Mouse (Mus musculus): ENCODE data around the gene Uchl1. TPM values are rescaled to one million over a fixed set of nuclear protein-coding genes. Genes with fewer than 3 reads are reported as not detected.
A peak's percentile ranks its signal among the peaks of the same experiment; 100 is the strongest.

Uchl1 gene
- total RNA-seq, 2 experiments from 2014 or later = 1,225 to 1,317 TPM

- peak in 1 of 2 experiments; percentile 63 for DNase-seq (ENCODE audit: extremely low spot score in 1 of 2, low spot score in 2 of 2)
- intact Hi-C loops (cut with DNase I) = loop anchor here (2.0 to 5.0 kb wide), 2 partner anchors 317 to 532 kb away; no protein-coding TSS in a partner anchor
Observed at GRCm38 (mm10) chr5:66699911-66700310, 24.0 kb downstream of the Uchl1 start.

GRCm38 (mm10) chr5:66701951-66702350, 26.1 kb downstream of the Uchl1 start:
- DNase-seq (ENCODE audit: extremely low spot score in 1 of 2, low spot score in 2 of 2) = no peak
- intact Hi-C loops (cut with DNase I) = no loop called here

GRCm38 (mm10) chr5:66703317-66704004, 27.6 kb downstream of the Uchl1 start:
- intact Hi-C loops (cut with DNase I) = no loop called here
- DNase-seq (ENCODE audit: extremely low spot score in 1 of 2, low spot score in 2 of 2) = no peak

DNA sequence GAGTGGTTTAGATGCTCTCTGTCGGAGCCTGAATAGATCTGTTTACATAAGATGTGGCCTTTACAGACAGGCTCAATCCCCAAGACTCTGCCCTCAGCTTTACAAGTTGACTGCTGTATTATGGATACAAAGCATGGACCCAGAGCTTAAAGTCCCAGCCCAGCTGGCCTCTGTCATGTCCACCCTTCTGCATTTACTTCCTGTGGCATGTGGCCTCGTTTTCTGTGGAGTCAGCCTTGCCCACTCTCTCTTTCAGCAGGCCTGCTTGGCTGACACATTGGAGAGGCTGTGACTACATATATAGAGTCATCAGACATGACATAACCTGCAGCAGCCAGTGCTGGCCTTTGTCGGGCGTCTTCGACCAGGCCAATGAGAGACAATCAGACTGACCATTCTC, 32.0 kb downstream of the Uchl1 start:
- no peak for DNase-seq (ENCODE audit: extremely low spot score in 1 of 2, low spot score in 2 of 2)
- intact Hi-C loops (cut with DNase I) = no loop called here

DNA sequence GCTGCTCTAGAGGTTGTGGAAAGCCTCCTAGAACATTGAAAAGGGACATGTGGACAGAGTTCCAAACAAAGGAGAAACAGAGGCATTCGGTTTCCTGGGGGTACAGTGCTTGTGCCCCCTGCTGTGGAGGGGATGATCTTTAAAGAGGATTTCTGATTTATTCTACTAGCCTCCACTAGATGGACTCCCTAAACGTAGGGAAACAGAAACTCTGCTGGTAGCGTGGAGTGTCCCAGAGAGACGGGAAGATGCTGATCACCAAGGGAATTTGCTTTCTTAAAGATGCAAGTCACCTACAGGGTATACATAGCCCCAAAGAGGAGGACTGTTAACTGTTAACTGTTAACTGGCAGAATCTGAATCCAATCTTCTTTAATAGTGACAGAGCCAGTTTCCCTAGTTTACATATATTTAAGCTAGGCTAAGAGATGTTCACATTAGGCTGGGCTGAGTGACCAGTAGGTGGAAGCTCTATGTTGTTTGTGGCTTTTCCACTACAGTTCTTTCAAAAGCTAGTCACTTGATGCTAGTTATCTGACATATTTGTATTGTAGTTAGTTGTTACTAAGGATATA, 34.6 kb downstream of the Uchl1 start:
- no peak for DNase-seq (ENCODE audit: extremely low spot score in 1 of 2, low spot score in 2 of 2)
- intact Hi-C loops (cut with DNase I) = loop anchor here (5.0 kb wide), 3 partner anchors 37 to 307 kb away; partner anchors contain the start of gene Limch1

DNA sequence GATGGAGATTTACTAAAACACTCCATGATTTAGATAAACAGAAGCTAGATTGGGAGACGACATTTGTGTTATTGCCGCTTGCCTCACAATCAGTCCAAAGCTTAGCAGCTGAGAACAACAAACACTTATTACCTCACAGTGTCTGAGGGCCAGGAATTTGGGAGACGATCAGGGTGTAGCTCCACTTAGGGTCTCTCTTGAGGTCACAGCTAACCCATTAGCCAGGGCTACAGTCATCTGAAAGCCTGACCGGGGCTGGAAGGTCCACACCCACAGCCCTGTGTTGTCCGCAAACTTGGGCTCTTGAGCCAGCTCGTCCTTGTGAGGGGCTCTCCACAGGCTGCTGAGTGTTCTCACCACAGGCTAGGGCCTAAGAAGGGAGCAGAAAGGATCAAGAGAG, 36.9 kb downstream of the Uchl1 start:
- intact Hi-C loops (cut with DNase I) = loop anchor here (5.0 kb wide), 3 partner anchors 34 to 304 kb away; partner anchors contain the start of gene Limch1
- no peak for DNase-seq (ENCODE audit: extremely low spot score in 1 of 2, low spot score in 2 of 2)

DNA sequence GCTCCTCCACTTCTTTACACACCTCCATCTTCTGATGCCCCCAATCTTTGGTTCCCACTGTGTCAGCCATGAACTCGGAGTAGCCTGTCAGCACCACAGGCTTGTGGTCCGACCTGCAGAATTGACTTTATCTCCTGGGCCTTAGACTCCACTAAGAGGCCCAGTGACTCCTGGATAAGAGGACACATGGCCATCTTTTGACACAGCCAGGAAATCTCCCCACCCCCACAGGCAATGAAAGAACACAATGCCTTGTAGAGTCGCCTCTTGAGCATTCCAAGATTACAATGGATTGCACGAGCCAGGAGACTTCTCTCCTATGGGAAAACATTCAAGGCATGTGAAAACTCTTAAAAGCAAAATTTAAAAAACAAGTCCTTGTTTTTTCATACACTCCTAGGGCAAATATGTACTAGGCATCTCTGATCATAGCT, 39.6 kb downstream of the Uchl1 start:
- intact Hi-C loops (cut with DNase I) = no loop called here
- no peak for DNase-seq (ENCODE audit: extremely low spot score in 1 of 2, low spot score in 2 of 2)

GRCm38 (mm10) chr5:66717931-66718330, 42.0 kb downstream of the Uchl1 start:
- intact Hi-C loops (cut with DNase I) = no loop called here
- DNase-seq (ENCODE audit: extremely low spot score in 1 of 2, low spot score in 2 of 2) = no peak

DNA sequence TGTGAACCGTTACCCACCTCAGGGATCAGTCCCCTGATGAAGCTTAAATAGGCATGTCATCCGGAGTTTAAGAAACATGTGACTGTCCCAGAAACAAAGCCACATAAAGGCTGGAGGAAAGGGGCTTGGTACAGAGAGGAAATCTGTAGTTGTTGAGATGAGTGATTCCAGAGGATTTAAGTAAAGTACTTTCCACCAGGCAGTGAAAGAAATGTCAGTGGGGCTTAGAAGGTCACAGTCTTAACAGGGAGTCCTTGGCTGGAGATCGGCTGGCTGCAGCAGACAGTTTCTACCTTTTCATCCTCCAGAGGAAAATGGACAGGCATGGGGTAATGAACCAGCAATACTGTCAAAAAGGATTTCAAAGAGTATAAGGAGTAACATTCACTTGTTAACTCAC, 42.5 kb downstream of the Uchl1 start:
- no peak for DNase-seq (ENCODE audit: extremely low spot score in 1 of 2, low spot score in 2 of 2)
- intact Hi-C loops (cut with DNase I) = no loop called here

GRCm38 (mm10) chr5:66718880-66719279, 43.0 kb downstream of the Uchl1 start:
- intact Hi-C loops (cut with DNase I) = no loop called here
- DNase-seq (ENCODE audit: extremely low spot score in 1 of 2, low spot score in 2 of 2) = no peak

- no peak for DNase-seq (ENCODE audit: extremely low spot score in 1 of 2, low spot score in 2 of 2)
- intact Hi-C loops (cut with DNase I) = no loop called here
Observed at GRCm38 (mm10) chr5:66720921-66721320, 45.0 kb downstream of the Uchl1 start.

- intact Hi-C loops (cut with DNase I) = no loop called here
- no peak for DNase-seq (ENCODE audit: extremely low spot score in 1 of 2, low spot score in 2 of 2)
Observed at GRCm38 (mm10) chr5:66722586-66722985, 46.7 kb downstream of the Uchl1 start.

DNA sequence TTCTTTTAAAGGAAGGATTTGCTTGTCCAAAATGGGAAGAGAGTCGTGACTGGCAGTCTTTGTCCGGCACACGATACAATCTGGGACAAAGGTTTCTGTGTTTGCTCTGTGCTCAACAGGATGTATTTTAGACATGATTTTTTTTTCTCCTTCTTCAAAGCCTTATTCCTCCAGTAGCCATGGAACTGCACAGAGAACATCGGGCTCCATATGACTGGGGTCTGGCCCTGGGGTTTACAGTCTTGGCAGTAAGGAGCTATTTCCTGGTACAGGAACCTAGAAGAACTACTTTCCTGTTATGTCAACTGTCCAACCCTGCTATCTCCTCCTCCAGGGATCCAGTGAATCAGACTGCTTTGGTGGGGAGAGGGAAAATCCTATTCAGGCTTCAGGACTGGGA, 47.1 kb downstream of the Uchl1 start:
- intact Hi-C loops (cut with DNase I) = no loop called here
- no peak for DNase-seq (ENCODE audit: extremely low spot score in 1 of 2, low spot score in 2 of 2)

DNA sequence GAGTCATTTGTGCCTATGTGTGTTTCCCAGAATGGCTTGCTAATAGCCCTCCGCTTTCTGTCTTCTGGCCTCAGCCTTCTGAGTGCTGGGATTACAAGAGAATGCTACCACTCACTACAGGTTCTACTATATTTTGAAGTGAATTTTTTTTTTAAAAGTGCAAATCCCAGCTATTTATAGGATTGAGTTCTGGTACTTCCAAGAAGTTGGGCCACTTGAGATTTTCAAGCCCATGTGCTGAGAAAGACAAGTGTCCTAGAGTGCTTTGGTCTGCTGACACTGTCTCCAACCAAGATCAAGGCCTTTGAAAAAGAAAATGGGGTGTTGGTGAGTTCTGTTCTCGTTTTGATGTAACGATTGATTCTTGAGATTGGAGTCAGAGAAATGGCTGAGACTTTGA, 47.7 kb downstream of the Uchl1 start:
- DNase-seq (ENCODE audit: extremely low spot score in 1 of 2, low spot score in 2 of 2) = no peak
- intact Hi-C loops (cut with DNase I) = no loop called here

DNA sequence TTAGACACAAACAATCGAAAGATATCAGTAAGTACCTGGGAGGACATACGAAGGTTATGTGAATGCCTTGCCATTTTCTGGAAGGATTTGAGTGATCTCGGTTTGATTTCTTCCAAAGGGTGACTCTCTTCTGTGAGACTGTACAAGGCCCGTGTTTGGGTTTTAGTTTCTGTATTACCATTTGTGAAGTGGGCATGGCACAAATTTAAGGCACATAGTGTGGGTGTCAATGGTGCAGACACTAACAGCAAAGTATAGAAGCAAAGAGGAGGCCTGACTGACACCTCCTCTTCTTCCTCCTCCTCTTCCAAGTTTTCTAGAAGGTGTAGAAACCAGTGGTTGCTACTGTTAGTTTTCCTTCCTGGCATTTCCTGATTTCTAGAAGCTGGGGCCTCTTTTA, 53.4 kb downstream of the Uchl1 start:
- no peak for DNase-seq (ENCODE audit: extremely low spot score in 1 of 2, low spot score in 2 of 2)
- intact Hi-C loops (cut with DNase I) = no loop called here

DNA sequence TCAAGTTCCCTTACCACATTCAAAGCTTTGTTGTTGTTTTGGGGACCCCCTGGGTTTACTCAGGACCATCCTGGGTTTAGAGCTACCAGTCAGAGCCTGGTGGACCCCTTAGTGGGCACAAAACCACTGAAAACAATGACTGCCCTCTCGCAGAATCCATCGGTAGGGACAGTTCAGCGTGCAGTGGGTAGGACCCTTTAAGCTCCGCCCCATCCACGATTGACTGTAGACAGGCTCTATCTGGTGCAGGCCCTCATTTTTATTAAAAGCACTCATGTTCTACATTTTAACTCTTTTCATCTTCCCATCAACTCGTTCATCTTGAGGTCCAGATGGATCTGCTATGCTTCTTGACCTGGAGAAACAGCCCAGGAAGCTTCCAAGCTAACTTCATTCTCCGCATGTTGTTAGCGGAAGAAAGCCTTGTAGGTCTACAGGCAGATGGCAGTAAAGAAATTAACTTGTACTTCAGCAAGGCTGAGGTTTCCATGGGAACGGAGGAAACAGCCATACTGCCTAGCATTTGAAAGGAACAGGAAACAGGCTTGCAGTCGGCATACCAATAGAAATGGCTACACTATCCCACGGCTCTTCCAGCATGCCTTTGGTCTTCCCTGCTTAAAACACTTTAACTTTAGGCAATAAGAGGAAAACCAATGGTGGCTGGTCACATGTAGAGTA, 54.9 kb downstream of the Uchl1 start:
- DNase-seq (ENCODE audit: extremely low spot score in 1 of 2, low spot score in 2 of 2) = peak; percentile 57 to 87
- intact Hi-C loops (cut with DNase I) = no loop called here

- no peak for DNase-seq (ENCODE audit: extremely low spot score in 1 of 2, low spot score in 2 of 2)
- intact Hi-C loops (cut with DNase I) = no loop called here
Observed at GRCm38 (mm10) chr5:66731302-66731697, 55.4 kb downstream of the Uchl1 start.

- intact Hi-C loops (cut with DNase I) = no loop called here
- no peak for DNase-seq (ENCODE audit: extremely low spot score in 1 of 2, low spot score in 2 of 2)
Observed at GRCm38 (mm10) chr5:66733556-66733955, 57.7 kb downstream of the Uchl1 start.

All from left cerebral cortex, postnatal 10 days (tissue).